Mouse (Mus musculus): ENCODE results near the gene Fndc3c1. TPM values are rescaled to one million over a fixed set of nuclear protein-coding genes. Genes with fewer than 3 reads are reported as not detected.

The Fndc3c1 gene
- total and polyA plus RNA-seq, 3 experiments, result 3.3 to 4.3 (median 3.6) TPM

DNA sequence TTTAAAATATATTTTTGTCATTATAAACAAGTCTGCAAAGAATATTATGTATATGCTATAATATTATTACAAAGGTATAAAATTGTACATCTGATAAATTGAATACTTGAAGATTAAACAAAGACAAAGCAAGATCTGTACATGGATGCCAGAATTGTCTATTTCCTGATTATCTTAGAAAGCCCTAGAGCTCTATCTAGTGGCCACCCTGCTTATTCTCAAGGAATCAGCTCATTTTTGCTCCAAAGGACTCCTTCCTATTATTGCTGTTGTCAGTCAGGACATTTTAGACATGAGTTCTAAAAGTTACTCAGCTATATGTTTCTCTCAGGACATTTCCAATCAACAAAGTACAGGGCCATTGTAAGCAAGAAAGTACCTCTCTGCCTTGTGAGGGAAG is 99.9 kb downstream of the Fndc3c1 start:
- no peaks in the 10 kb centered on the region for H3K27me3 ChIP-seq (replicated peaks)
- no peak overlapping the region for H3K9ac ChIP-seq (ENCODE audit: insufficient read depth, low read depth)
- dilution Hi-C loops (cut with MboI; ENCODE audit: extremely low pct_ligation_motif_present, extremely low pct_unique_long_range_greater_than_20kb, low sequenced_read_pairs), result no loop called here
- in situ Hi-C loops (cut with MboI; ENCODE audit: low pct_ligation_motif_present, low pct_unique_long_range_greater_than_20kb, low sequenced_read_pairs), result no loop called here
- peak in 1 of 2 experiments; percentile 51; a peak in 2 of 4 replicates for TF ChIP-seq CTCF (conservative IDR thresholded peaks at IDR 0.05 in 1 of 2, IDR thresholded peaks at IDR 0.05 in 1 of 2; ENCODE audit: low read depth in 2 of 2, low read length in 2 of 2)
- TF ChIP-seq RAD21 (IDR thresholded peaks at IDR 0.05; ENCODE audit: low read depth, low read length), result peak; percentile 55
- TF ChIP-seq IRF4 (IDR thresholded peaks at IDR 0.05; ENCODE audit: low read depth, low read length), result no peak
- TF ChIP-seq ZMIZ1 (IDR thresholded peaks at IDR 0.05; ENCODE audit: low read depth, low read length), result no peak
- no peak for TF ChIP-seq MXI1 (IDR thresholded peaks at IDR 0.05; ENCODE audit: low read depth, low read length)
- TF ChIP-seq UBTF (IDR thresholded peaks at IDR 0.05; ENCODE audit: low read depth, low read length), result no peak
- TF ChIP-seq MEF2A (IDR thresholded peaks at IDR 0.05; ENCODE audit: borderline replicate concordance, low read depth, low read length), result no peak
- no peak for TF ChIP-seq SMC3 (IDR thresholded peaks at IDR 0.05; ENCODE audit: low read depth, low read length)
- H3K4me3 ChIP-seq (replicated peaks in 1 of 3; ENCODE audit: low read depth in 2 of 3, low read length in 2 of 3, poor library complexity in 1 of 3), result no peak overlapping the region
- DNase-seq (ENCODE audit: extremely low read depth), result peak; percentile 5
- H3K27ac ChIP-seq (ENCODE audit: insufficient read depth, low read depth), result no peak overlapping the region
- no peaks in the 10 kb centered on the region for H3K9me3 ChIP-seq (replicated peaks; ENCODE audit: low read length)
- no peaks in the 10 kb centered on the region for H3K36me3 ChIP-seq (replicated peaks in 1 of 2; ENCODE audit: control insufficient read depth in 1 of 2, insufficient read depth in 1 of 2, low read length in 1 of 2)
- no peaks in the 10 kb centered on the region for H3K79me2 ChIP-seq (replicated peaks; ENCODE audit: control insufficient read depth, extremely low read depth, insufficient read depth, poor library complexity, severe bottlenecking)
- H3K4me1 ChIP-seq (ENCODE audit: control insufficient read depth in 1 of 2, insufficient read depth in 2 of 2), result no peaks in the 10 kb centered on the region
- H3K4me2 ChIP-seq (ENCODE audit: insufficient read depth, low read depth, poor library complexity, severe bottlenecking), result no peak overlapping the region

DNA sequence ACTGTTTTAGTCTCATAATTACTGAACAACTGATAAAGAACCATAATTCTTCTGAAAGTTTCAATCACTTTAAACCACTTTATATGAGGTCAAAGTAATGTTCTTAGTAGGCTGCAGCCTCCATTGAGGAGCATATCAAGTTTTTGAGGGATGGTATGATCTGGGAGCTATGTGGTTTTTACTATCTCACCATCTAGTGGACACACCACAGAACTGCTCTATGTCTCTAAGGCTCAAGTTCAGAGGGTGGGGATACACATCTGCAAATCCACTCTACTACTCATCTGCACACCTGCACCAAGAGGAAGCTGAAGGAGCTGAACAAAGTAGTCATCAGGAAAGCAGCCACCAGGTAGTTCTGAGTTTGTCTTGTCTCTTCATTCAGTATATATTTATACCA is 104.6 kb downstream of the Fndc3c1 start:
- no peaks in the 10 kb centered on the region for H3K79me2 ChIP-seq (replicated peaks; ENCODE audit: control insufficient read depth, extremely low read depth, insufficient read depth, poor library complexity, severe bottlenecking)
- H3K4me3 ChIP-seq (replicated peaks in 1 of 3; ENCODE audit: low read depth in 2 of 3, low read length in 2 of 3, poor library complexity in 1 of 3), result no peak overlapping the region
- H3K4me1 ChIP-seq (ENCODE audit: control insufficient read depth in 1 of 2, insufficient read depth in 2 of 2), result no peaks in the 10 kb centered on the region
- dilution Hi-C loops (cut with MboI; ENCODE audit: extremely low pct_ligation_motif_present, extremely low pct_unique_long_range_greater_than_20kb, low sequenced_read_pairs), result no loop called here
- H3K9me3 ChIP-seq (replicated peaks; ENCODE audit: low read length), result no peaks in the 10 kb centered on the region
- H3K9ac ChIP-seq (ENCODE audit: insufficient read depth, low read depth), result no peak overlapping the region
- peak; percentile 17 for DNase-seq (ENCODE audit: extremely low read depth)
- H3K27ac ChIP-seq (ENCODE audit: insufficient read depth, low read depth), result no peak overlapping the region
- no peaks in the 10 kb centered on the region for H3K27me3 ChIP-seq (replicated peaks)
- no peak overlapping the region for H3K4me2 ChIP-seq (ENCODE audit: insufficient read depth, low read depth, poor library complexity, severe bottlenecking)
- TF ChIP-seq MAZ (IDR thresholded peaks at IDR 0.05; ENCODE audit: low read depth, low read length) (no peak), CHD1 (IDR thresholded peaks at IDR 0.05; ENCODE audit: low read depth, low read length) (no peak), KAT2A (IDR thresholded peaks at IDR 0.05; ENCODE audit: insufficient replicate concordance, low read length) (no peak), SMC3 (IDR thresholded peaks at IDR 0.05; ENCODE audit: low read depth, low read length) (peak; percentile 39; the same call in 1 of the 2 replicates), IRF4 (IDR thresholded peaks at IDR 0.05; ENCODE audit: low read depth, low read length) (no peak), CTCF (conservative IDR thresholded peaks at IDR 0.05 in 1 of 2, IDR thresholded peaks at IDR 0.05 in 1 of 2; ENCODE audit: low read depth in 2 of 2, low read length in 2 of 2) (peak; percentile 35 to 46), RAD21 (IDR thresholded peaks at IDR 0.05; ENCODE audit: low read depth, low read length) (peak; percentile 44), UBTF (IDR thresholded peaks at IDR 0.05; ENCODE audit: low read depth, low read length) (no peak), SIN3A (IDR thresholded peaks at IDR 0.05; ENCODE audit: low read length) (no peak)
- no peaks in the 10 kb centered on the region for H3K36me3 ChIP-seq (replicated peaks in 1 of 2; ENCODE audit: control insufficient read depth in 1 of 2, insufficient read depth in 1 of 2, low read length in 1 of 2)
- in situ Hi-C loops (cut with MboI; ENCODE audit: low pct_ligation_motif_present, low pct_unique_long_range_greater_than_20kb, low sequenced_read_pairs), result no loop called here

Other genes with a start within 250 kb of the Fndc3c1 start
- not detected in 2 replicates for gene Fnd3c2, start 230.0 kb downstream of the Fndc3c1 start, total RNA-seq (2012; rRNA removed)
- gene Fnd3c2, start 230.0 kb downstream of the Fndc3c1 start, total RNA-seq (2014; rRNA removed), result not detected in 2 replicates
- not detected in 2 replicates for gene Fnd3c2, start 230.0 kb downstream of the Fndc3c1 start, polyA plus RNA-seq (2012; ENCODE audit: insufficient read length, low read depth)
- gene Gm5127, start 97.8 kb upstream of the Fndc3c1 start, total RNA-seq (2012; rRNA removed), result not detected in 2 replicates
- gene Gm5127, start 97.8 kb upstream of the Fndc3c1 start, total RNA-seq (2014; rRNA removed), result 0.16 TPM in 1 of 2 replicates, not detected in the other
- not detected in 2 replicates for gene Gm5127, start 97.8 kb upstream of the Fndc3c1 start, polyA plus RNA-seq (2012; ENCODE audit: insufficient read length, low read depth)
- 0.59 and 1.1 TPM in 2 replicates for gene Cysltr1, start 118.3 kb upstream of the Fndc3c1 start, total RNA-seq (2012; rRNA removed)
- gene Cysltr1, start 118.3 kb upstream of the Fndc3c1 start, total RNA-seq (2014; rRNA removed), result not detected in 2 replicates
- gene Cysltr1, start 118.3 kb upstream of the Fndc3c1 start, polyA plus RNA-seq (2012; ENCODE audit: insufficient read length, low read depth), result 0.15 TPM in 1 of 2 replicates, not detected in the other